Mouse (Mus musculus): ENCODE results near the gene Sptlc3.

Sptlc3 gene

DNA sequence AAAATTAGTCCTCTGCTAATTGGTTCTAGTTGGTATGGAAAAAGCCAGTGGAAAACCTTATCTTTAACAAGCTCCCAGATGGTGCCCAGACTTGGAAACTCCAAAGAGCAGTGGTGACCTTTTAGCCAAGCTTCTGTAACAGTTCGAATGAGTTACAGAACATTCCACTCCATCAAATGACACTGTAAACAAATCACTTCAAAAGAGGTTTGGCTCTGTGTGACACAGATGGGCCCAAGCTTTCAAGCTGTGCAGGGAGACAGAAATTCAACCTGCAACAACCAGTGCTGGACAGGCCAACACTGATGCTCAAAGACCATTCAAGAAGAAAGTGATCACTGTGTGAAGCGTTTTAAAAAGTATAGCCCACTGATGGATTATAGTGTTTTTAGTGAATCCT lies 144.1 kb downstream of the Sptlc3 start:
- no peak for DNase-seq (ENCODE audit: low spot score in 2 of 2)

DNA sequence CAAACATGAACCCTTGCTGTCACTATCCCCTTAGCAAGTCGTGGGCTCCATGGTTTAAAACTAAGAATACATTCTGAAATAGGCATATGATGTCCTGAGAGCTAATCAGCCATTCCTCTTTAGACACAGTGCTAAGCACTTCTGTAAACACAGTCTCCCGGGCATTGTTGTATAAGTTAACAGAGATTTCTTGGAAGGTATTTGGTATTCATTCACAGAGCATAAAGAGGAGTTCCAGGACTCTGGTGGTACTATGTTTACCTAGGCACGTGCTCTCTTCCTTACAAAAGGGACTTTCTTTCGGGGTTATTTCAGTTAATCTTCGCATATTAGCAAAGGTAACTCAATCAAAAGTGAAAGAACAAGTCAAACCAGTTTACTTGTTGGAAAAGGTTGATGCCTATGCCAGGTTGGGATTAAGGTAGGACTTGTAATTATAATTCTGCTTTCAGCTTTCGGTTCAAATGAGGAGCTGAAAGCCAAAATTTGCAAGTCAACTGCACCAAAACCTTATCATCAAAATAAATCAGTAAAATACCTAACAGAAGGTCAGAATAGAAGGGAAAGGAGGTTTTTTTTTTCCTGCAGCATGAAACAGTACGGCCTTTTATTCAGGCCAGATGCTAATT lies 148.2 kb downstream of the Sptlc3 start:
- no peak for DNase-seq (ENCODE audit: low spot score in 2 of 2)

DNA sequence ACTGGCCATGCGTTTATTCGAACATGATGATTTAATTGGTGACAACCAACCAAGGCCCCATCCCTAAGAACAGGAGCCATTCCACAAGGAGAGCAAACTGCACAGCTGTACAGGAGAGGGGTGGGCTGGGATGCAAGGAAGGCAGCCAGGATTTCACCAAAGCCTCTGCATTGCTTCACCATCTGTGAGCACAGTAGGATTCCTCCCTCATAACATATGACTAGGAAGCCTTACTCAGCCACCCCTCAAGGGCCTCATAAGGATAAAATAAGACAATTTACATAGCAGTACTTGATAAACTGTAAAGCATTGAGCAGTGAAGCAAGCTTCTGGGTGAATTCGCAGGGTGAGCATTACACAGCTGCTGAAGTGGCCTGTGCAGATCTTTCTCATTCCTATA lies 155.8 kb downstream of the Sptlc3 start:
- DNase-seq (ENCODE audit: low spot score in 2 of 2) = peak; percentile 3 to 36

DNA sequence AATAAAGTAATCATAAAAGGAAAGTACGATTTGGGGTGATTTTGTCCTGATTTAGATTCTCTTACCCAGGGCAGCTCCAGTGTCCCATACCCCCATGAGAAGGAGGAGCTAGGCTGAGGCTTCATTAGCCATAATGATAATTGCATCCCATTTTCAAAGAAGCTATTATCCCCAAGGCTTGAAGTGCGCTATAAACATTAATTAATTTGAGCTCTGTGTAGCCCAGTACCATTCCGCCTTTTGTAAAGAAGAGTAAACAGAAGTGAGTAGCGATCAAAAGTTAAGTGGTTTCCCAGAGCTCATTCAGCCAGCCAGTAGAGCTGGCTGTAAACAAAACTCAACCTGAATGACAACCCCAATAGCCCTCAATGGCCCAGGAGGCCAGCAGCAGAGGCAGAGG lies 163.0 kb downstream of the Sptlc3 start:
- DNase-seq (ENCODE audit: low spot score in 2 of 2) = no peak

DNA sequence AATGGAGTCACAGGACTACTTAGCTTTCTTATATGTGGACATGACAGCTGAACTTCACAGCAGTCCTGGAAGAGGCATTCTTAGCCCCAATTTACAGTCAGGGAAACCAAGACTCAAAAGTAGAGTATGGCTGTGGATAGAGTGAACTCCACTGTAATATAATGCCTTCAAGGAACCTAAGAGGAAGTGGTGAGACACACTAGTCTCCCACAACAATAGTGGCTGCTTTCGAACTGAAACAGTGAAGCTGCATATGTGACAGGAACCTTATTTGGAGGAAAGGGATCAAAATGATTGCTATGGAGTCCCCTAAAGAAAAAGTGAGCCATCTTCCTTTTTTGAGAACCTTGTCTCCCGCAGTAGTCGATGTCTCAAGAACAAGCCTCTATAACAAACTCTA lies 178.1 kb downstream of the Sptlc3 start:
- no peak for DNase-seq (ENCODE audit: low spot score in 2 of 2)

DNA sequence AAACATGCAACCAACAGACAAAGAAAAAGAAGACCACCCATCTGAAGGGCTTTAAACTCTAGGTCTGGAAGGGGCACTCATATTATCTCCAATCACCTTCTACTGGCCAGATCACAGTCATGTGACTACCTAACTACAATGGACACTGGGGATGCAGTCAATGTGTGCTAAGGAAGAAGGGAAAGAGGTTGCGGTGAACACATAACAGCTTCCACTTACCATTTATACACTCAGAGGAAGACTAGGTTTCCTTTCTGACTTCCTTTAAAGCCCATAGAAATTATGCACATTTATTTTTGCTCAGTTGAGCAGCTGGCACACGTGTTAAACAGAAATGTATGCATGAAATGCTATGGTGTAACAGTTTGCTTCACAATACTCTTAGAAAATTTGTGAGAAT lies 178.7 kb downstream of the Sptlc3 start:
- DNase-seq (ENCODE audit: low spot score in 2 of 2) = no peak

DNA sequence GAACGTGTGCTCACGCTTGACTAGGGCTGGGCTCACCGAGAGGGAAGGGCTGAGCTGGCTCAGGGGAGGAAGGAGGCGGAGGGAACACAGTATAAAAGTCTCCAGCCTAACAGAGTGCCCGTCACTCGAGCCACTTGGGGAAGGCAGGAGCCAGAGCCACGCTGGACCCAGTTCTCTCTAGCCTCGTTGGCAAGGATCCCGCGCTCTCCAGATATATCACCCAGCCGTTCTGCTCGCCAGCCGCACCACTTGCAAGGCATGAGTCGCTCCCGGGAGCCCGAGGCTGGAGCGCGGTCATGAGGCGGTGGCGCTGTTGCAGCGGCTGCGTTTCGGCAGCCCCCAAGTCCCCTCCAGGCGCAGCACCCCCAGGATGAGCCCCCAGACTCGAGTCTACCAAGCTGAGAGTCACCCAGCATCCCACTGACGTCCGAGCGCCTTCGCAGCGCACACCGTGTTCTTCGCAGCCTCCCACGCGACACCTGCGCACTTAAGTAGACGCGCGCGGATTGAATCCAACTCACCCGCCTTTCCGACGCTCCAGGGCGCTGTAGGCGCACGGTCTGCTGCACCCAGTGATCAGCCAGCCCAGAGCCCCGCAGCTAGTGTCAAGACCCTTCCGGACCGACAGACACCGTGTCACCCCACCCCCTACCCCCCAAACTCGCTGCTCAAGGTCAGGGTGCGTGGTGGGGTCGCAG lies 183.5 kb downstream of the Sptlc3 start:
- peak; percentile 49 to 80 for DNase-seq (ENCODE audit: low spot score in 2 of 2)

DNA sequence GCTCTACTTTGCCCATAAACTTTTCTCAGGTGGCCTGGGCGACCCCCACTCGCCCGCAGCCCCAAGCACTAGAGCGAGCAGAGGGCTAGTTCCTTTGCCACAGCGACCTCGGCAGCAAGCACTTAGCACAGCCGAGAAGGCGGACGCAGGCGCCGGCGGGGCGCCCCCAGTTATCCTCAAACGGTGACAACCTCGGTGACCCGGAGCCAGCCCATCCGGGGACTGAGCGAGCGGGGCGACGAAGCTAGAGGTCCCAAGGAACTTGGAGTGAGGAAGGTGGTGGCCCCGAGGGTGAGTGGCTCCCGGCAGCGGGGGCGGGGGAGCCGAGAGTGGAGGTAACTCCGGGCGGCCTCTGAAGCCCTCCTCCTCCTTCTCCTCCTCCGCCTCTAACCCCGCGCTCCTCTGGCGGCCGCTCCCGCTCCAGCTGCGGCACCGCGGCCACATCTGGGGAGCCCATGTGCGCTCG lies 184.1 kb downstream of the Sptlc3 start, which contains the start of gene Ism1:
TSS of gene Ism1 (plus strand) at position 370 of the 466 bp plus-strand sequence.
- peak in 1 of 2 experiments; percentile 10 for DNase-seq (ENCODE audit: low spot score in 2 of 2)

DNA sequence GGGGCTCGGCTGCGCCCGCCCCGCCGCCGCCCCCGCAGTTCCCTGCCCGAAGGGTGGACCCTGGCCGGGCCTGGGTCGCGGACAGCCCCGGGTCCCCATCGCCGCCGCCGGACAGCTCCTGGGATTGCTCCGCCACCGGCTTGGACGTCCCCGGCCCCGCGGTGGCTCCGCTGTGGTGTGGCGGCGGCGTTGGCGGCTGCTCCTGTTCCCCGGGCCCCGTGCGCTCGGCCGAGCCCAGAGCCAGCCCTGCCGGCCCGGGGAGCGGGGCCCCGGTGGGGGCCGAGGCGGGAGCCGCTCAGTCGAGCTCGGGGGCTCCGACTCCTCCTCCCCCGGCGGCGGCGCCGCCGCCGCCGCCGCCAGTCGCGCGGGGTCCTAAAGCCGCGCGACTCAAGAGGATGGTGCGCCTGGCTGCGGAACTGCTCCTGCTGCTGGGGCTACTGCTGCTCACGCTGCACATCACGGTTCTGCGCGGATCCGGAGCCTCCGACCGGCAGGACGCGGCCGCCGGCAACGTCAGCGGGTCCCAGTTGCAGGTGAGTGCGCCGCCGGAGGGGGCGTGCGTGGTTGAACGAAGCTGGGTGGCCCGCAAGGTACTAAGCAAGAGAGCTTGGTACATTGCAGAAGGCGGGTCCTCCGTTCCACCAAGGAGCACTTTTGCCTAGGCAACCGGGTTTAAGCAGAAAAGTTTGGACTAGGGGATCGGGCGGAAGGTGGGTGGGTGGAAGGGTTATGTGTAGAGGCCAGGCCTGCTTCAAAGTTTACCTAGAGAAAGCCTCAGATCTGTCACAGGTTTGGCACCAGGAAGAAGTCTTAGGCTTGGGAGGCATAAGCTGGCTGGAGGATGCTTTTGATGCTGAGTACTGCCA lies 184.8 kb downstream of the Sptlc3 start:
- DNase-seq (ENCODE audit: low spot score in 2 of 2) = peak; percentile 8 to 44

DNA sequence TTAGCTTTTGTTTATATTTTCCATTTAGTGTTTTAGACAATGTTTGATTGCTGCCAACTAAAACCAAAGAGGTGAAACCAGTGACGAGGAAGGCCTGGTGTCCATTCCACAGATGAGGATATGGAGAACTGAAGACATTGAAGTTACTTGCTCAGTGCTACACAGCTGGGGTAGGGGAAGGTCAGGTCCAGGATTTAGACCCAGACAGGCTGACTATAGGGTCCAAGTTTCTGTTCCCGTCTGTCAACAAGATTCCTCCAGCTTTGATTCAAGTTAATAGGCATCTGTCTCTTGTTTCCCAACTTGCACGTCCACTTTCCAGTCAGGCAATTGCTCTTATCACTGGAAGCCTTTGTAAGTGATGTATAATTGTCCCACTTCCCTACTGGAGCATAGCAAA lies 188.8 kb downstream of the Sptlc3 start:
- DNase-seq (ENCODE audit: low spot score in 2 of 2) = no peak

Data from left cerebral cortex, adult 9 months (tissue).